Mouse (Mus musculus): Measurements from ENCODE around the gene Hipk4. TPM values are rescaled to one million over a fixed set of nuclear protein-coding genes. Genes with fewer than 3 reads are reported as not detected.

Hipk4 gene
- polyA plus RNA-seq, 1 experiment from 2014 or later: 0.09 TPM

DNA sequence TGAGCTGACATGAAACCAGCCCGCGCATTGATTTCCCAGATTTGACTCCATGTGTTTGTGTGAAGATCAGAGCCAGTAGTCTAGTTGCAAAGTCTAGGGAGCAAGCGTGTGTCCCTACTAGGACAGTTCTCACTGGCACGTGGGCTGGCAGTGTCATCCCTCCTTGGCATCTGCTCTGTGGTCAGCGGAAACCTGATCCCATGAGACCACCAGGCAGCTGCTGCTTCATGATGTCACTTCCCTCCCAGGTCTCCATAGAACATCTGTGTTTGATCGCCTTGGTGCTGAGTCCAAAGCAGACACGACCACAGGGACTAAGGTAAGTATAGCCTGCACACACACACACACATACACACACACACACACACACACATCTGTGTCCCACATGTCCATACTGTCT lies 55.4 kb downstream of the Hipk4 start:
- ATAC-seq (ENCODE audit: low read depth): no peak
- peaks cover 19% of the 10 kb centered on the region for H3K36me3 ChIP-seq (ENCODE audit: control insufficient read depth, insufficient read depth)
- no peak overlapping the region for H3K27ac ChIP-seq (ENCODE audit: low read length)
- H3K27me3 ChIP-seq (ENCODE audit: control insufficient read depth, insufficient read depth, low read depth, low read length): no peaks in the 10 kb centered on the region
- no peaks in the 10 kb centered on the region for H3K9me3 ChIP-seq (replicated peaks; ENCODE audit: control insufficient read depth, low read length)
- H3K9ac ChIP-seq (ENCODE audit: low read depth, low read length): no peak overlapping the region
- 79% methylated on average over 7 of the region's 7 CpGs for WGBS (ENCODE audit: insufficient replicate concordance)
- H3K4me2 ChIP-seq (ENCODE audit: low read depth, low read length): no peak overlapping the region
- H3K4me1 ChIP-seq (ENCODE audit: control insufficient read depth, low read depth, low read length): no peaks in the 10 kb centered on the region
- H3K4me3 ChIP-seq (ENCODE audit: low read depth, low read length): no peak overlapping the region

DNA sequence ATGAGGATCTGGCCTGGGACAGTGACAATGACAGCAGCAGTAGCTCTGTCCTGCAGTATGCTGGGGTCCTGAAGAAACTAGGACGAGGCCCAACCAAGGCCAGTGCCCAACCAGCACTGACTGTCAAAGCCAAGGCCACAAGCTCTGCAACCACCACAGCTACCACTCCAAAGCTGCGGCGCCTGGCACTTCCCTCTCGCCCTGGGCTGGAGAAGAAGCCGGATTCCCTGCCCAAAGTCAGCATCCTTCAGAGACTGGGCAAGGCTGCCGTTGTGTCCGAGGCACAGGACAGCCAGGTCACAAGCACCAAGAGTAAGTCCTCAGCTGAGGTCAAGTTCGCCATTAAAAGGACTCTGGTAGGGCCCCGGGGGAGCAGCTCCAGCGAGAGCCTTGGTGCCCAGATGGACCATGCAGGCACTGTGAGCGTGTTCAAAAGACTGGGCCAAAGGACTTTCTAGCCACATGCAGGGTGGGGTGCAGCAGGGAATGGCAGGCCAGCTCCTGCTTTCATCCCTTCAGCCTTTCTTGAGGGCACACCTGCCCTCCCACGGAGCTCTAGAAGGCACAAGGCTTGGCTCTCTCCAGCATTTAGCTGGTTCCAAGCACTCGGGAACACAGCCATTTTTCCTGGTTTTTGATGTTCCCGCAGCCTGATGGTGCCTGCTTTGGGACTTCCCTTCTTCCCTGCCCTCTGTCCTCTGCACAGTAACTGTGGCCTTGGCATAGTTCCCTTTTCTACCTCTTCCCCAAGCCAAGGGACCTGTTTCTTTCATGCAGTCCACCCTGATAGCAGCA lies 57.5 kb downstream of the Hipk4 start:
- Histone ChIP-seq H3K36me3 (ENCODE audit: control insufficient read depth, insufficient read depth) (peaks cover 22% of the 10 kb centered on the region), H3K27ac (ENCODE audit: low read length) (no peak overlapping the region), H3K4me2 (ENCODE audit: low read depth, low read length) (no peak overlapping the region), H3K27me3 (ENCODE audit: control insufficient read depth, insufficient read depth, low read depth, low read length) (no peaks in the 10 kb centered on the region), H3K4me3 (ENCODE audit: low read depth, low read length) (no peak overlapping the region), H3K4me1 (ENCODE audit: control insufficient read depth, low read depth, low read length) (no peaks in the 10 kb centered on the region), H3K9me3 (replicated peaks; ENCODE audit: control insufficient read depth, low read length) (no peaks in the 10 kb centered on the region), H3K9ac (ENCODE audit: low read depth, low read length) (no peak overlapping the region)
- no peak for ATAC-seq (ENCODE audit: low read depth)
- 89% methylated on average over 14 of the region's 14 CpGs for WGBS (ENCODE audit: insufficient replicate concordance)

Other genes with a start within 250 kb of the Hipk4 start
- 5.2 and 7.6 TPM in 2 replicates for gene Ltbp4, start 185.6 kb upstream of the Hipk4 start, polyA plus RNA-seq (2015; fragmentation: Nextera tagmentation; extraction: Ambion mirVana)
- gene Shkbp1, start 167.2 kb upstream of the Hipk4 start, polyA plus RNA-seq (2015; fragmentation: Nextera tagmentation; extraction: Ambion mirVana): 16.1 and 16.5 TPM in 2 replicates
- 0.23 and 0.44 TPM in 2 replicates for gene Gm20479, start 165.8 kb upstream of the Hipk4 start, polyA plus RNA-seq (2015; fragmentation: Nextera tagmentation; extraction: Ambion mirVana)
- gene Sptbn4, start 75.6 kb upstream of the Hipk4 start, polyA plus RNA-seq (2015; fragmentation: Nextera tagmentation; extraction: Ambion mirVana): 0.02 and 0.06 TPM in 2 replicates
- 853 and 865 TPM in 2 replicates for gene Blvrb, start 75.3 kb upstream of the Hipk4 start, polyA plus RNA-seq (2015; fragmentation: Nextera tagmentation; extraction: Ambion mirVana)
- gene Sertad3, start 49.5 kb upstream of the Hipk4 start, polyA plus RNA-seq (2015; fragmentation: Nextera tagmentation; extraction: Ambion mirVana): 35.5 and 37.6 TPM in 2 replicates
- 29.2 and 31.6 TPM in 2 replicates for gene Sertad1, start 36.4 kb upstream of the Hipk4 start, polyA plus RNA-seq (2015; fragmentation: Nextera tagmentation; extraction: Ambion mirVana)
- 0.74 and 0.81 TPM in 2 replicates for gene Prx, start 23.9 kb upstream of the Hipk4 start, polyA plus RNA-seq (2015; fragmentation: Nextera tagmentation; extraction: Ambion mirVana)
- gene Pld3, start 30.0 kb downstream of the Hipk4 start, polyA plus RNA-seq (2015; fragmentation: Nextera tagmentation; extraction: Ambion mirVana): 85.0 and 101 TPM in 2 replicates
- 15.6 and 16.1 TPM in 2 replicates for gene 2310022A10Rik, start 30.0 kb downstream of the Hipk4 start, polyA plus RNA-seq (2015; fragmentation: Nextera tagmentation; extraction: Ambion mirVana)
- gene Akt2, start 68.3 kb downstream of the Hipk4 start, polyA plus RNA-seq (2015; fragmentation: Nextera tagmentation; extraction: Ambion mirVana): 24.8 and 26.3 TPM in 2 replicates
- not detected in 2 replicates for gene Ttc9b, start 130.6 kb downstream of the Hipk4 start, polyA plus RNA-seq (2015; fragmentation: Nextera tagmentation; extraction: Ambion mirVana)
- 1.1 and 1.4 TPM in 2 replicates for gene Map3k10, start 151.3 kb downstream of the Hipk4 start, polyA plus RNA-seq (2015; fragmentation: Nextera tagmentation; extraction: Ambion mirVana)
- gene Zfp607b, start 166.1 kb downstream of the Hipk4 start, polyA plus RNA-seq (2015; fragmentation: Nextera tagmentation; extraction: Ambion mirVana): 0.58 and 0.68 TPM in 2 replicates
- gene Zfp60, start 208.1 kb downstream of the Hipk4 start, polyA plus RNA-seq (2015; fragmentation: Nextera tagmentation; extraction: Ambion mirVana): 4.1 and 4.3 TPM in 2 replicates